Mouse (Mus musculus) heart, postnatal 0 days (tissue): ENCODE results near the gene Nectin2.

Source experiments
- CTCF ChIP-seq: IDR thresholded peaks from 2 replicates; pipeline ENCODE4 v1.5.1; 2016; ENCODE audit warnings: antibody characterized with exemption, control low read depth, low read depth
- EP300 ChIP-seq: IDR thresholded peaks from 2 replicates; pipeline ENCODE4 v1.6.1; 2016; ENCODE audit warnings: antibody characterized with exemption, low read depth

DNA sequence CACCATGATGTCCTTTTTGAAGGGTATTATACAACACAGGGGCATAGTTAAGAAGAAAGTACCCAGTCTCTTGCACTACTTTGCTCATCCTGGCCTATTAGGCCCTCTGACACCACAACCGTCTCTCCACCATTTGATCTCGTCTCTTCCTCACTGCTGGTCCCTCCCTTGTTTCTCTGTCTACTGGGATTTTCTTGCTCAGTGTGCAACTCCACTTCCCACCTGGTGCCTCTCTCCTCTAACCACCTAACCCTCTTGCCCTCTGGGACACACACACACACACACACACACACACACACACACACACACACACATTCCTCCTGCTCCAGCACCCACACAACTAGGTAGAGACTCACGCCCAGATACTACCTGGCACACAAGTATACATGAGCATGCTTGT is 71.4 kb downstream of the Nectin2 start:
- TF ChIP-seq CTCF (no peak), EP300 (no peak)
